Mouse (Mus musculus): ENCODE data around the gene Phf21a.
"Not testable (repeated sequence)": the region's sequence is repeated elsewhere in the genome, so short reads cannot be mapped to it uniquely, and the experiment has no call there.

The Phf21a gene

GRCm38 (mm10) chr2:92076086-92076692 lies 16.7 kb upstream of the Phf21a start:
- DNase-seq (ENCODE audit: inconsistent age in 2 of 2, low spot score in 1 of 2) = no peak

DNA sequence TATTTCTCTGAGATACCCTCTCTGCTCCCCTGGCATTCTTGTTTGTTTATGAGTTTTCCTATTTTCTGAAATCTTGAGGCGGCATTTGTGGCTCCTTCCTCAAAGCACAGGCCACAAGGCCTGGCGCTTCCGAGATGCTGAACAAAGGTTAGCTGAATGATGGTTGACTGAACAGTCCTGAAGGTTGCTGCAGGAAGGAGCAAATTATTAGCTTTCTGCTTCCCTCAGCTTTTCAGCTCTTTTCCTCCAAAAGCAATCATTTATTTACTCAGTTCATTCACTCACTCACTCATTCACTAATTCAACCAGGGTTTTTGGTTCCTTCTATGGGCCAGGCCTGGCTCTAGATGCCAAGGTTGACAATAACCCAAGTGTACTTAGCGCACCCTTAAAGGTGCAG lies 10.7 kb upstream of the Phf21a start:
- no peak for DNase-seq (ENCODE audit: inconsistent age in 2 of 2, low spot score in 1 of 2)

GRCm38 (mm10) chr2:92085721-92086120 lies 7.2 kb upstream of the Phf21a start:
- DNase-seq (ENCODE audit: inconsistent age in 2 of 2, low spot score in 1 of 2) = no peak

GRCm38 (mm10) chr2:92087065-92087464 lies 5.9 kb upstream of the Phf21a start:
- peak in 1 of 2 experiments; percentile 42 for DNase-seq (ENCODE audit: inconsistent age in 2 of 2, low spot score in 1 of 2)

- no peak for DNase-seq (ENCODE audit: inconsistent age in 2 of 2, low spot score in 1 of 2)
Measured at GRCm38 (mm10) chr2:92089782-92090181, 3.1 kb upstream of the Phf21a start.

GRCm38 (mm10) chr2:92093503-92093902 lies 586 bp downstream of the Phf21a start:
- DNase-seq (ENCODE audit: inconsistent age in 2 of 2, low spot score in 1 of 2) = not testable (repeated sequence)

DNA sequence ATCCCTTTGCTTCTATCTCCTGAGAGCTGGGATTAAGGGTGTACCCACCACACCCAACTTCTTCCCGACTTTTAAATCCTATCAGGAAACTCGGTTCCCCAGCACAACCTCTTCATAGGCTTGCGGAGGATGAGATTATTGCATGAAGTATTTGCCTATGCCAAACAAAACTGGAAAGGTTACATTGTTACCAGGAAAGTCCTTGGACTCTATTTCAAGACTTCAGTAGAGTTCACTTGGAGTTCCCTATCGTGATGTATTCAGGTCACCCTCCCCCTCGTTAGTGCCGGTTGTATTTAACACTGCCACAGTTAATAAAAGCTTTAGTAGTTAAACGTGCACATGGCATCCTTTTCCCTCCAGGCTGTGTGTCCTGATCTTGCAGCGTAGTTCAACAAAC lies 1.2 kb downstream of the Phf21a start:
- DNase-seq (ENCODE audit: inconsistent age in 2 of 2, low spot score in 1 of 2) = no peak

DNA sequence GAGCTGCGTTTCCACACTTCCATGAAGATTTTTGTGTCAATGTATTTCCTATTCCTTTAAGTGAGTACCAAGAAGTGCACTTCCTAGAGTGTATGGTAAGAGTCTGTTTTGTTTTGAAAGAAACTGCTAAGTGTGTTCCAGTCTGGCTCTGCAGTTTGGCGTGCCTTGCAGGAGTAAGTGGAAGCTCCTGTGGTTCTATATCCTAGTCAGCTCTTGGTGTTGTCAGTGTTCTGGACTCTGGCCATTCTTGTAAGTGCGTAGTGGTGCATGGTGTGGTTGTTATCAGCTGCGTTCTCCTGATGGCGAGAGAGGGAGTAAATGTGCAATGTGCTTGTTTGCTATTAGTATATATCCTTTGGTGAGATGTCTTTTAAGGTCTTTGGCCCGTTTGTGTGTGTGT lies 7.9 kb downstream of the Phf21a start:
- DNase-seq (ENCODE audit: inconsistent age in 2 of 2, low spot score in 1 of 2) = no peak

DNA sequence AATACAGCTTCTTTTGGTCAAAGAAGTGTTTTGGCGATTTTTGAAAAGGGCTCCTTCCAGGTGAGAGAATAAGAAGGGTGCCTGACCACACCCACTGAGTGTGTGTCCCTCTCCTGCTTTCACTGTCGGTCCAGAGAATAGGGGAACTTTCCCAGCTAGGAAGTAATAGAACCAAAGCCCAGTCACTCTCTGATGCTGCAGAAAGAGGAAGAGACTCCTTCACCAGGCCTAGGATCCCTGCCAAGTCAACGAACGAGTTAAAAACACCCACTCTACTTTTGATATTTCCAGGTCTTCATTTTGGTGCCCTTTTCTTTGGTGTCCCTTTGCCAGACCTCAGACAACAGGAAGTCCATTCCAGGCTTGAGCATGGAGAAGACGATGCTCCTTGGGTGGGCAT lies 31.6 kb downstream of the Phf21a start:
- DNase-seq (ENCODE audit: inconsistent age in 2 of 2, low spot score in 1 of 2) = no peak

DNA sequence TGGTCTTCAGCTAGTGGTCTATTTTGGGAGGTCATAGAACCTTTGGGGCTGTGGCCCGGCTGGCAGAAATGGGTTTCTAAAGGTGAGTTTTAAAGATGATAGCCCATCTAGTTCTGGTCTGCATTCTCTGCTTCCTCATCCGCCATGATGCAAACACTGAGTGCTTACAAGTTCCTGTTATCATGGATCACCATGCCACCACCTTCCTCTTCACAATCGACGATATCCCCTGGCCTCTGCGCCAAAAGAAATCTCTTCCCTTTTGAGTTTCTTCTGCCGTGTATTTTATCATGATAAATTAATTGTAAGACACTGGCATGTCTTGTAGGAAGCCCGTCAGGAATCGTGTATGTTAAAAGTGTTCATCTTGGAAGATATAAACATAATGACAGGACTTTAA lies 32.4 kb downstream of the Phf21a start:
- DNase-seq (ENCODE audit: inconsistent age in 2 of 2, low spot score in 1 of 2) = no peak

GRCm38 (mm10) chr2:92130071-92130470 lies 37.2 kb downstream of the Phf21a start:
- DNase-seq (ENCODE audit: inconsistent age in 2 of 2, low spot score in 1 of 2) = no peak

DNA sequence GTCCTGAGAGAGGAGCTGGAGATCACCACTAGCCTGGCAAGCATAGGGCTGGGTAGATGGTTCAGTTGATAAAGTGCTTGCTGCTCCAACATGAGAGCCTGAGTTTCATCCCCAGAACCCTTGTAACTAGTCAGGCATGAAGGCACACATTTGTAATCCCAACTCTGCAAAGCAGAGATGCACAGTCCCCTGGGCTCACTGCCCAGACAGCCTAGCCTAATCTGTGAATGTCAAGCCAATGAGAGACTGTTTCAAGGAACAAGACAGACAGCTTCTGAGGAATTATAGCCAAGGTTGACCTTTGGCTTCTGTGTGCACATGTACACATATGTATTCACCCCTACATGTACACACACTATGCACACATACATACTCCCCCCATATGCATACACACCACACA lies 45.8 kb downstream of the Phf21a start:
- DNase-seq (ENCODE audit: inconsistent age in 2 of 2, low spot score in 1 of 2) = peak in 1 of 2 experiments; percentile 30

DNA sequence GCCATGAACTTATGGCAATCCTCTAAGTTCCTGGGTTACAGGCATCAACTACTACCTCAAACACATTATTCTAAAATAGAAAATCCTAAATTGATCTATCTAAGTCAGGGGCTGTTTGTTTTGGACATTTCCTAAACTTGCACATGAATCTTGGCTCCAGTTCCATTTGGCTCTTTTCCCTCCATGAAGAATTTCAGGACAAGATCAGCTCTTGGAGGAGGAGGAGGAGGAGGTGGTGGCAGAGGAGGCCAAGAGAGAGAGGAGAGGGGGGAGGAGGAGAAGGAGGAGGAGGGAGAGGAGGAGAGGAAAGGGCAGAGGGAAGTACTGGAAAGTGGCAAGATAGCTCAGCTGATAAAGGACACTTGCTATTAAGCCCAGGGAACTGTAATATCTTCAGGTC lies 46.4 kb downstream of the Phf21a start:
- peak in 1 of 2 experiments; percentile 52 for DNase-seq (ENCODE audit: inconsistent age in 2 of 2, low spot score in 1 of 2)

DNA sequence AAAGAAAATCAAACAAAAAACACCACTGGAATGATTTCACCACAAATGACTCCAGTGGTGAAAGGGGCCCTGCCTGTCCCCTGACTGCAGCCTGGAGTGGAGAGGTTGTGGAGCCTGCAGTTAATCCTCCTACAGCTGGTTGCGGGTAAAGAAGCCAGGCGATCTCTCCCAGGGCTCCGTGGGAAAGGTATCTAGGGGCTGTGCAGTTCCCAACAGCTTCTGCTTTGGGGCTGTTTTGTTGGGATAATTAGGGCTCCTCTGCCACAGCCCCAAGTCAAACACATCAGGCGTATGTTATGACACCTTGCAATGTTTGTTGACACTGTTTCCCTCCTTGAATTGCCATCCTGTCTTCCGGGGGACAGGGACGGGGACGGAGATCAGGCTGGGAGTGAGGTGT lies 47.5 kb downstream of the Phf21a start:
- DNase-seq (ENCODE audit: inconsistent age in 2 of 2, low spot score in 1 of 2) = no peak

GRCm38 (mm10) chr2:92141073-92141472 lies 48.2 kb downstream of the Phf21a start:
- DNase-seq (ENCODE audit: inconsistent age in 2 of 2, low spot score in 1 of 2) = peak in 1 of 2 experiments; percentile 30

DNA sequence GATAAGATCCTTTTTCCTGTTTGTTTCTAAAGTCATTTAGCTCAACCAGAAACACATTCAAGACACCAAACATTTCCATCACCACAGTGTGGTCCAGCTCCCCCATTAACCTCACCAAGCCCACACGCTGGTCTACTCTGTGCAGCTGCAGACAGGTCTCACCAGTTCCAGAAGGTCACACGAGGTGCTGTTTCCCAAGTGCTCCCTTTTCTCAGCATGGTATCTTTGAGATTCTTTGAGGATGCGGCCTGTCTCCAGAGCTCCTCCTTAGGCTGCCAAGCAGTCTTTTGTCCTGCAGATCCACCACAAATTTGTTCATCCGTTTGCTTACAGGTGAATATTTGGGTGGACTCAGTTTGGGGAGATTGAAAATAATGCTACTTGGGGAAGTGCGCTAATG lies 51.0 kb downstream of the Phf21a start:
- DNase-seq (ENCODE audit: inconsistent age in 2 of 2, low spot score in 1 of 2) = no peak

GRCm38 (mm10) chr2:92147925-92148750 lies 55.2 kb downstream of the Phf21a start:
- DNase-seq (ENCODE audit: inconsistent age in 2 of 2, low spot score in 1 of 2) = not testable (repeated sequence)

- peak in 1 of 2 experiments; percentile 57 for DNase-seq (ENCODE audit: inconsistent age in 2 of 2, low spot score in 1 of 2)
Measured at GRCm38 (mm10) chr2:92164291-92164690, 71.4 kb downstream of the Phf21a start.

GRCm38 (mm10) chr2:92166950-92167349 lies 74.0 kb downstream of the Phf21a start:
- no peak for DNase-seq (ENCODE audit: inconsistent age in 2 of 2, low spot score in 1 of 2)

DNA sequence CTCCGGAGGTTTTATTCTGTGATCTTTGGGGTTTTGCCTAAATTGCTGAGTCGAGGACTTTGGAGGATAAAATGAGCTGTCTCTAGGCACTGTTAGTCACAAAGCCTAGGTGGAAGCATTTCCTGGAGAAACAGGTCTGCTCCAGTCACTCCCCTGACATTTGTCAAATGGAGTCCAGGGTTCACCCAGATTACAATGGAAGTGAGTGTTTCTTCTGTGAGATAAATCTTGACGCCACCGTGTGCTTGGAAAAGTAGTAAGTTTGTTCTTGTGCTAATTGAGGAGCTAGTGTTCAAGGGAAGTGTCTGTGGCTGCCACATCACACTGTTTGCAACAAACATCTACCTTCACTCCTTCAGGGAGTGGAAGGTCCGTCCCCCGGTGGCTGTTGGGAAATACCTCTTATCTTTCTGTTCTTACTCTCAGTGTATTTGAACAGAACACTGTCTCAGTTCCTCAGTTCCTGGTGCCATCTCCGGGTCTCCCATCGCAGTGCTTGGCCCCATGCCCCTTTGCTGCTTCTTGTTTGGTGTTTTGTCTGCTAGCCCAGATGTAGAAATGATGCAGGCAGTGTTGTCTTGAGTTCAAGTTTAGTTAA lies 78.2 kb downstream of the Phf21a start:
- no peak for DNase-seq (ENCODE audit: inconsistent age in 2 of 2, low spot score in 1 of 2)

GRCm38 (mm10) chr2:92172300-92172699 lies 79.4 kb downstream of the Phf21a start:
- no peak for DNase-seq (ENCODE audit: inconsistent age in 2 of 2, low spot score in 1 of 2)

DNA sequence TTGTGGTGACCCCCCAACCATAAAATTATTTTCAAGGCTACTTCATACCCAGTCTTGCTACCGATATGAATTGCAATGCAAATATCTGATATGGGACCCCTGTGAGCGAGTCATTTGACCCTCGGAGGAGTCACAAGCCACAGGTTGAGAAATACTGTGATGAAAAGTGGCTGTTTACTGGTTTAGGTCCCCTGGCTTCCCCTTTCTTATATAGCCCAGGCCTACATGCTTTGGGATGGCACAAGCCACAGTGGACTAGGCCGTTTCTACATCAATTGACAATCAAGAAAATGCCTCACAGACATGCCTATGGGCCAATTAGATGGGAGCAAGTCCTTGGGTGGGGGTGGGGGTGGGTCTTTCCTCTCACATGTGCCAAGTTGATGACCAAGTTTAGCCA lies 80.3 kb downstream of the Phf21a start:
- DNase-seq (ENCODE audit: inconsistent age in 2 of 2, low spot score in 1 of 2) = no peak

All from adrenal gland, adult (tissue).